Mouse (Mus musculus) neural tube, embryonic 13.5 days (tissue): ENCODE results near the gene Tom1l1. TPM values are rescaled to one million over a fixed set of nuclear protein-coding genes. Genes with fewer than 3 reads are reported as not detected.
A peak's percentile ranks its signal among the peaks of the same experiment; 100 is the strongest.

Experiments
- ATAC-seq: fragments of 200-750 bp; cut with Nextera tagmentation; 2 replicates; pipeline ENCODE4 v1.8.0; 2017; ENCODE audit warnings: low read depth, mild to moderate bottlenecking, moderate TSS enrichment, moderate library complexity
- H3K27ac ChIP-seq: fragments of 300-500 bp; sonication (generic); replicated peaks from 2 replicates; pipeline ENCODE4 v1.5.1; 2015; ENCODE audit warnings: moderate library complexity, mild to moderate bottlenecking, inconsistent platforms
- H3K27me3 ChIP-seq: fragments of 300-500 bp; sonication (generic); 2 replicates; pipeline ENCODE4 v1.6.1; 2015; ENCODE audit warnings: mild to moderate bottlenecking, inconsistent platforms
- H3K36me3 ChIP-seq: fragments of 300-500 bp; sonication (generic); 2 replicates; pipeline ENCODE4 v1.6.1; 2015; ENCODE audit warnings: mild to moderate bottlenecking, inconsistent platforms
- H3K4me1 ChIP-seq: fragments of 300-500 bp; sonication (generic); replicated peaks from 2 replicates; pipeline ENCODE4 v1.6.1; 2015; ENCODE audit warnings: inconsistent platforms
- H3K4me2 ChIP-seq: fragments of 300-500 bp; sonication (generic); 2 replicates; pipeline ENCODE4 v1.6.1; 2015; ENCODE audit warnings: inconsistent platforms, mild to moderate bottlenecking, moderate library complexity
- H3K4me3 ChIP-seq: fragments of 300-500 bp; sonication (generic); 2 replicates; pipeline ENCODE4 v1.5.1; 2015; ENCODE audit warnings: mild to moderate bottlenecking, inconsistent platforms
- H3K9ac ChIP-seq: fragments of 300-500 bp; sonication (generic); 2 replicates; pipeline ENCODE4 v1.6.1; 2015; ENCODE audit warnings: moderate library complexity, mild to moderate bottlenecking, inconsistent platforms
- H3K9me3 ChIP-seq: fragments of 300-500 bp; sonication (generic); 2 replicates; pipeline ENCODE4 v1.6.1; 2016; ENCODE audit warnings: inconsistent platforms
- WGBS: fragments of 180-500 bp; shearing (Covaris S2); methylation state at CpG from one replicate; pipeline ENCODE4 v1.1.7; 2015; 5-methylcytosine and 5-hydroxymethylcytosine counted together
- polyA plus RNA-seq: library from polyadenylated mRNA; unstranded; fragments of >200 nt; fragmentation: Nextera tagmentation; extraction: Ambion mirVana; gene quantifications from 2 replicates; pipeline ENCODE4 v1.2.1, GENCODE M21; 2015

The Tom1l1 gene
- polyA plus RNA-seq, 1 experiment from 2014 or later = 21.4 TPM

GRCm38 (mm10) chr11:90637440-90638311 is 50.5 kb downstream of the Tom1l1 start, which contains the start of the genes Stxbp4 and Cox11:
Stxbp4 (minus strand) TSS chr11:90638084.
Cox11 (plus strand) TSS chr11:90638173.
- WGBS = under 1% methylated on average over 46 of the region's 48 CpGs
- Histone ChIP-seq H3K27ac (peak within 1 kb of the TSS; percentile 96), H3K4me2 (peak within 1 kb of the TSS; percentile 71), H3K27me3 (no peaks in the 10 kb centered on the region), H3K36me3 (peaks cover 19% of the 10 kb centered on the region), H3K4me1 (peaks cover 33% of the 10 kb centered on the region), H3K9ac (peak within 1 kb of the TSS; percentile 97), H3K4me3 (peak within 1 kb of the TSS; percentile 98), H3K9me3 (no peaks in the 10 kb centered on the region)
- peak; percentile 97 for ATAC-seq

- no peaks in the 10 kb centered on the region for H3K36me3 ChIP-seq
- H3K27me3 ChIP-seq = no peaks in the 10 kb centered on the region
- WGBS = 88% methylated on average over 3 of the region's 3 CpGs
- no peak overlapping the region for H3K4me3 ChIP-seq
- no peak overlapping the region for H3K9ac ChIP-seq
- no peaks in the 10 kb centered on the region for H3K9me3 ChIP-seq
- H3K27ac ChIP-seq = no peak overlapping the region
- ATAC-seq = no peak
- peaks cover 24% of the 10 kb centered on the region for H3K4me1 ChIP-seq
- no peak overlapping the region for H3K4me2 ChIP-seq
Measured at GRCm38 (mm10) chr11:90634661-90635060, 53.5 kb downstream of the Tom1l1 start.

GRCm38 (mm10) chr11:90632480-90632879 is 55.7 kb downstream of the Tom1l1 start:
- H3K4me1 ChIP-seq = peaks cover 16% of the 10 kb centered on the region
- no peak overlapping the region for H3K27ac ChIP-seq
- 77% methylated on average over 2 of the region's 2 CpGs for WGBS
- no peaks in the 10 kb centered on the region for H3K9me3 ChIP-seq
- H3K4me3 ChIP-seq = no peak overlapping the region
- no peaks in the 10 kb centered on the region for H3K36me3 ChIP-seq
- no peaks in the 10 kb centered on the region for H3K27me3 ChIP-seq
- H3K9ac ChIP-seq = no peak overlapping the region
- ATAC-seq = no peak
- H3K4me2 ChIP-seq = no peak overlapping the region

GRCm38 (mm10) chr11:90627751-90628150 is 60.4 kb downstream of the Tom1l1 start:
- no peak for ATAC-seq
- H3K27me3 ChIP-seq = no peaks in the 10 kb centered on the region
- WGBS = 84% methylated on average over 1 of the region's 1 CpGs
- H3K4me3 ChIP-seq = no peak overlapping the region
- H3K9ac ChIP-seq = no peak overlapping the region
- 0 out of 2 replicates have a peak, but pooled peaks cover 4% of the 10 kb centered on the region for H3K4me1 ChIP-seq
- H3K9me3 ChIP-seq = no peaks in the 10 kb centered on the region
- no peaks in the 10 kb centered on the region for H3K36me3 ChIP-seq
- no peak overlapping the region for H3K27ac ChIP-seq
- no peak overlapping the region for H3K4me2 ChIP-seq

- no peak overlapping the region for H3K27ac ChIP-seq
- no peaks in the 10 kb centered on the region for H3K9me3 ChIP-seq
- no peak overlapping the region for H3K4me2 ChIP-seq
- 87% methylated on average over 1 of the region's 1 CpGs for WGBS
- ATAC-seq = no peak
- no peaks in the 10 kb centered on the region for H3K27me3 ChIP-seq
- no peak overlapping the region for H3K4me3 ChIP-seq
- no peaks in the 10 kb centered on the region; the same call in 1 of the 2 replicates for H3K36me3 ChIP-seq
- H3K4me1 ChIP-seq = 0 out of 2 replicates have a peak, but pooled peaks cover 9% of the 10 kb centered on the region
- no peak overlapping the region for H3K9ac ChIP-seq
Measured at GRCm38 (mm10) chr11:90625174-90625573, 63.0 kb downstream of the Tom1l1 start.

GRCm38 (mm10) chr11:90623477-90623876 is 64.7 kb downstream of the Tom1l1 start:
- no peaks in the 10 kb centered on the region for H3K27me3 ChIP-seq
- H3K4me1 ChIP-seq = 0 out of 2 replicates have a peak, but pooled peaks cover 9% of the 10 kb centered on the region
- H3K4me2 ChIP-seq = no peak overlapping the region
- peaks cover 6% of the 10 kb centered on the region; the same call in 1 of the 2 replicates for H3K36me3 ChIP-seq
- no peak for ATAC-seq
- no peak overlapping the region for H3K27ac ChIP-seq
- 58% methylated on average over 6 of the region's 6 CpGs for WGBS
- no peak overlapping the region for H3K4me3 ChIP-seq
- H3K9ac ChIP-seq = no peak overlapping the region
- no peaks in the 10 kb centered on the region for H3K9me3 ChIP-seq

GRCm38 (mm10) chr11:90622500-90622899 is 65.7 kb downstream of the Tom1l1 start:
- H3K9me3 ChIP-seq = no peaks in the 10 kb centered on the region
- H3K27me3 ChIP-seq = no peaks in the 10 kb centered on the region
- peaks cover 14% of the 10 kb centered on the region; the same call in 1 of the 2 replicates for H3K36me3 ChIP-seq
- no peak for ATAC-seq
- no peak overlapping the region for H3K4me2 ChIP-seq
- H3K4me1 ChIP-seq = 0 out of 2 replicates have a peak, but pooled peaks cover 9% of the 10 kb centered on the region
- 90% methylated on average over 7 of the region's 7 CpGs for WGBS
- peak overlapping the region; percentile 43; the same call in 1 of the 2 replicates for H3K27ac ChIP-seq
- no peak overlapping the region for H3K9ac ChIP-seq
- H3K4me3 ChIP-seq = no peak overlapping the region

GRCm38 (mm10) chr11:90622044-90622443 is 66.1 kb downstream of the Tom1l1 start:
- 0 out of 2 replicates have a peak, but pooled peaks cover 9% of the 10 kb centered on the region for H3K4me1 ChIP-seq
- ATAC-seq = peak; percentile 69
- no peak overlapping the region for H3K4me3 ChIP-seq
- no peaks in the 10 kb centered on the region for H3K9me3 ChIP-seq
- no peak overlapping the region for H3K9ac ChIP-seq
- H3K27me3 ChIP-seq = no peaks in the 10 kb centered on the region
- H3K36me3 ChIP-seq = peaks cover 14% of the 10 kb centered on the region; the same call in 1 of the 2 replicates
- H3K27ac ChIP-seq = no peak overlapping the region; the same call in 1 of the 2 replicates
- 66% methylated on average over 12 of the region's 12 CpGs for WGBS
- H3K4me2 ChIP-seq = no peak overlapping the region

- ATAC-seq = no peak
- no peak overlapping the region for H3K9ac ChIP-seq
- no peaks in the 10 kb centered on the region for H3K9me3 ChIP-seq
- H3K4me2 ChIP-seq = no peak overlapping the region
- H3K4me1 ChIP-seq = no peaks in the 10 kb centered on the region
- peaks cover 27% of the 10 kb centered on the region for H3K36me3 ChIP-seq
- no peak overlapping the region for H3K4me3 ChIP-seq
- H3K27me3 ChIP-seq = no peaks in the 10 kb centered on the region
- H3K27ac ChIP-seq = no peak overlapping the region
Measured at GRCm38 (mm10) chr11:90616431-90616830, 71.7 kb downstream of the Tom1l1 start.

GRCm38 (mm10) chr11:90614743-90615142 is 73.4 kb downstream of the Tom1l1 start:
- H3K9me3 ChIP-seq = no peaks in the 10 kb centered on the region
- whole genome bisulfite sequencing = 96% methylated on average over 6 of the region's 6 CpGs
- H3K36me3 ChIP-seq = peaks cover 29% of the 10 kb centered on the region
- H3K9ac ChIP-seq = no peak overlapping the region
- no peak overlapping the region for H3K4me3 ChIP-seq
- H3K4me2 ChIP-seq = no peak overlapping the region
- no peak overlapping the region for H3K27ac ChIP-seq
- no peak for ATAC-seq
- no peaks in the 10 kb centered on the region for H3K27me3 ChIP-seq
- H3K4me1 ChIP-seq = no peaks in the 10 kb centered on the region

GRCm38 (mm10) chr11:90612118-90612517 is 76.0 kb downstream of the Tom1l1 start:
- Histone ChIP-seq H3K9ac (no peak overlapping the region), H3K9me3 (no peaks in the 10 kb centered on the region), H3K27me3 (no peaks in the 10 kb centered on the region), H3K36me3 (peaks cover 24% of the 10 kb centered on the region), H3K4me2 (no peak overlapping the region), H3K4me3 (no peak overlapping the region), H3K4me1 (no peaks in the 10 kb centered on the region), H3K27ac (no peak overlapping the region)
- ATAC-seq = no peak

- no peaks in the 10 kb centered on the region for H3K27me3 ChIP-seq
- no peak for ATAC-seq
- H3K27ac ChIP-seq = no peak overlapping the region
- H3K4me3 ChIP-seq = no peak overlapping the region
- H3K9me3 ChIP-seq = no peaks in the 10 kb centered on the region
- WGBS = 95% methylated on average over 2 of the region's 2 CpGs
- H3K36me3 ChIP-seq = peaks cover 42% of the 10 kb centered on the region
- no peaks in the 10 kb centered on the region for H3K4me1 ChIP-seq
- no peak overlapping the region for H3K4me2 ChIP-seq
- no peak overlapping the region for H3K9ac ChIP-seq
Measured at GRCm38 (mm10) chr11:90603066-90603465, 85.1 kb downstream of the Tom1l1 start.
